In genomic region chr2:158631873-158632272, GRCm38 (mm10) we compare ENCODE assay signal across 27 mouse cellular contexts. TPM values are rescaled to one million over a fixed set of nuclear protein-coding genes. Genes with fewer than 3 reads are reported as not detected.
A peak's percentile ranks its signal among the peaks of the same experiment; 100 is the strongest.
DNase-seq lines count a peak whose midpoint lies in the region; ATAC-seq lines count a peak whose summit lies in the region.
"Had no signal": no experiment of that assay in that cellular context is flagged by ENCODE, and none has a peak within 500 bp of the region (broad histone marks: within the 10 kb centered on the region; RNA-seq: fewer than 3 reads in every experiment).

No protein-coding gene starts in this region.

- H3K9ac ChIP-seq in embryonic facial prominence, embryonic 12.5 days, result no peak overlapping the region
- H3K9ac ChIP-seq: embryonic facial prominence, embryonic 15.5 days; forebrain, embryonic 12.5 days had no signal

- DNase-seq in embryonic facial prominence, embryonic 10.5 days (ENCODE audit: low spot score), result no peak
- DNase-seq in retina, embryonic 14.5 days (ENCODE audit: low spot score), result peak; percentile 65
- no peak for DNase-seq in heart, postnatal 14 days
- DNase-seq in midbrain, embryonic 10.5 days (ENCODE audit: low spot score), result no peak
- DNase-seq: adrenal gland, adult 8-10 months; adrenal gland, postnatal 14 days; adrenal gland, postnatal 36 days; B cell, adult 2 months; cerebellum, adult 11 months; cerebellum, adult 18-20 months; cerebellum, adult 8-10 months; cerebellum, adult 9-11 months; cerebellum, postnatal 14 days; cerebellum, postnatal 36 days had no signal

- H3K4me3 ChIP-seq in embryonic facial prominence, embryonic 12.5 days, result no peak overlapping the region
- no peak overlapping the region for H3K4me3 ChIP-seq in embryonic facial prominence, embryonic 10.5 days
- H3K4me3 ChIP-seq in midbrain, embryonic 10.5 days, result no peak overlapping the region
- H3K4me3 ChIP-seq: embryonic facial prominence, embryonic 15.5 days; erythroblast, embryonic 14.5 days; forebrain, embryonic 10.5 days; forebrain, embryonic 12.5 days had no signal

- H3K4me1 ChIP-seq in embryonic facial prominence, embryonic 12.5 days, result no peaks in the 10 kb centered on the region
- no peaks in the 10 kb centered on the region for H3K4me1 ChIP-seq in embryonic facial prominence, embryonic 10.5 days
- peaks cover under 1% of the 10 kb centered on the region; the same call in 1 of the 2 replicates for H3K4me1 ChIP-seq in midbrain, embryonic 10.5 days
- H3K4me1 ChIP-seq: embryonic facial prominence, embryonic 15.5 days; forebrain, embryonic 10.5 days had no signal

- ATAC-seq in embryonic facial prominence, embryonic 12.5 days (ENCODE audit: insufficient number of reproducible peaks, insufficient read depth, low FRiP score, low TSS enrichment), result 0 out of 2 replicates have a peak, but pooled peaks have one; percentile 10
- ATAC-seq: activated CD4-positive, CD25-positive, alpha-beta regulatory T cell, adult 4 months; CD4-positive, CD25-positive, alpha-beta regulatory T cell, adult 4 months; forebrain, embryonic 14.5 days; forebrain, embryonic 16.5 days; Patski had no signal

- H3K36me3 ChIP-seq in embryonic facial prominence, embryonic 12.5 days, result peaks cover 83% of the 10 kb centered on the region
- peaks cover 97% of the 10 kb centered on the region for H3K36me3 ChIP-seq in embryonic facial prominence, embryonic 10.5 days (replicated peaks)
- peaks cover 97% of the 10 kb centered on the region for H3K36me3 ChIP-seq in midbrain, embryonic 10.5 days

- H3K27ac ChIP-seq in embryonic facial prominence, embryonic 12.5 days, result no peak overlapping the region
- no peak overlapping the region for H3K27ac ChIP-seq in embryonic facial prominence, embryonic 10.5 days (replicated peaks)
- no peak overlapping the region for H3K27ac ChIP-seq in midbrain, embryonic 10.5 days (replicated peaks)
- H3K27ac ChIP-seq: embryonic facial prominence, embryonic 15.5 days; forebrain, embryonic 10.5 days; forebrain, embryonic 12.5 days had no signal

- intact Hi-C loops in heart, postnatal 14 days (cut with DNase I), result no loop called here

- 79% methylated on average over 5 of the region's 5 CpGs for WGBS in embryonic facial prominence, embryonic 12.5 days
- WGBS in embryonic facial prominence, embryonic 10.5 days, result 81% methylated on average over 5 of the region's 5 CpGs
- WGBS in midbrain, embryonic 10.5 days, result 88% methylated on average over 5 of the region's 5 CpGs

- no peaks in the 10 kb centered on the region for H3K27me3 ChIP-seq in embryonic facial prominence, embryonic 12.5 days
- no peaks in the 10 kb centered on the region for H3K27me3 ChIP-seq in embryonic facial prominence, embryonic 10.5 days (replicated peaks; ENCODE audit: low read depth, poor library complexity, severe bottlenecking)
- H3K27me3 ChIP-seq in midbrain, embryonic 10.5 days (ENCODE audit: low read depth, poor library complexity, severe bottlenecking), result no peaks in the 10 kb centered on the region
- H3K27me3 ChIP-seq: CH12.LX; embryonic facial prominence, embryonic 15.5 days; forebrain, embryonic 12.5 days; Patski had no signal

- H3K9me3 ChIP-seq in embryonic facial prominence, embryonic 12.5 days, result no peaks in the 10 kb centered on the region
- no peaks in the 10 kb centered on the region for H3K9me3 ChIP-seq in embryonic facial prominence, embryonic 10.5 days
- H3K9me3 ChIP-seq in midbrain, embryonic 10.5 days (replicated peaks), result no peaks in the 10 kb centered on the region
- H3K9me3 ChIP-seq: embryonic facial prominence, embryonic 15.5 days; forebrain, embryonic 10.5 days; forebrain, embryonic 12.5 days; G1E had no signal

- no peak overlapping the region for H3K4me2 ChIP-seq in embryonic facial prominence, embryonic 12.5 days (replicated peaks)
- H3K4me2 ChIP-seq: embryonic facial prominence, embryonic 15.5 days; forebrain, embryonic 12.5 days had no signal

RNA-seq across cellular contexts. Expression of gene Actr5, which starts 7.2 kb away (rescaled TPM):
- 20.9 and 23.1 TPM in 2 replicates for polyA plus RNA-seq in embryonic facial prominence, embryonic 12.5 days (2016; fragmentation: Nextera tagmentation; extraction: Ambion mirVana)
- 14.4 and 16.7 TPM in 2 replicates for polyA plus RNA-seq in embryonic facial prominence, embryonic 10.5 days (2016; fragmentation: Nextera tagmentation; extraction: Ambion mirVana)
- total RNA-seq in heart, postnatal 14 days (2021), result 1 to 10 TPM; 6.9 to 8.9 TPM
- polyA plus RNA-seq in midbrain, embryonic 10.5 days (2016; fragmentation: Nextera tagmentation; extraction: Ambion mirVana), result 14.1 and 14.8 TPM in 2 replicates

RNA-seq across cellular contexts. Expression of gene Slc32a1, which starts 21.3 kb away (rescaled TPM):
- polyA plus RNA-seq in embryonic facial prominence, embryonic 12.5 days (2016; fragmentation: Nextera tagmentation; extraction: Ambion mirVana), result not detected in 2 replicates
- polyA plus RNA-seq in embryonic facial prominence, embryonic 10.5 days (2016; fragmentation: Nextera tagmentation; extraction: Ambion mirVana), result 0.05 and 0.15 TPM in 2 replicates
- not detected for total RNA-seq in heart, postnatal 14 days (2021)
- polyA plus RNA-seq in midbrain, embryonic 10.5 days (2016; fragmentation: Nextera tagmentation; extraction: Ambion mirVana), result 0.25 and 0.68 TPM in 2 replicates
- total RNA-seq: adrenal gland, adult 18-20 months; adrenal gland, postnatal 14 days; adrenal gland, postnatal 36 days; CH12.LX; G1E had no signal
- polyA plus RNA-seq: activated CD4-positive, CD25-positive, alpha-beta regulatory T cell, adult 4 months; CD4-positive, CD25-positive, alpha-beta regulatory T cell, adult 4 months; erythroblast, embryonic 14.5 days; G1E; Patski had no signal

RNA-seq across cellular contexts. Expression of gene Ppp1r16b, which starts 33.3 kb away (rescaled TPM):
- 2.5 and 2.9 TPM in 2 replicates for polyA plus RNA-seq in embryonic facial prominence, embryonic 12.5 days (2016; fragmentation: Nextera tagmentation; extraction: Ambion mirVana)
- 3.3 TPM in 2 replicates for polyA plus RNA-seq in embryonic facial prominence, embryonic 10.5 days (2016; fragmentation: Nextera tagmentation; extraction: Ambion mirVana)
- 10 to 100 TPM; 17.0 to 20.2 TPM for total RNA-seq in heart, postnatal 14 days (2021)
- polyA plus RNA-seq in midbrain, embryonic 10.5 days (2016; fragmentation: Nextera tagmentation; extraction: Ambion mirVana), result 3.6 and 3.7 TPM in 2 replicates
- polyA plus RNA-seq: G1E had no signal
